In the genomic region with DNA sequence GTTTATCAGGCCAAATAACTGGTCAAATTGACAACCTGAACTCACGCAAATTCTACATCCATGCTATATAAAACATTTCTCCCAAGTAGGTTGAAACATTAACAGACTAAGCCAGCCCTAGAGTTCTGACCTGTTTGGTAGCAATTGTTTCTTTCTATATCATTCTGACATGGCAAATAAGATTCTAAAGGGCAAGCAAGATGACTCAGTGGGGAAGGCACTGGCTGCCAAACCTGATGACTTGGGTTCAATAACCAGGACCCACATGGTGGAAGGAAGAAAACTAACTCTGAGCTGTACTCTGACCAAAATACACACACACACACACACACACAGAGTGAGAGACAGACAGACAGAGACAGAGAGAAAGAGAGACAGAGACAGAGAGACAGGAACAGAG, we compare ENCODE assay signal across 25 mouse cellular contexts. TPM values are rescaled to one million over a fixed set of nuclear protein-coding genes. Genes with fewer than 3 reads are reported as not detected.
DNase-seq lines count a peak whose midpoint lies in the region; ATAC-seq and TF ChIP-seq lines count a peak whose summit lies in the region.
"Had no signal": no experiment of that assay in that cellular context is flagged by ENCODE, and none has a peak within 500 bp of the region (broad histone marks: within the 10 kb centered on the region; RNA-seq: fewer than 3 reads in every experiment).

No protein-coding gene starts in this region.

- no peak for ATAC-seq in liver, embryonic 12.5 days
- no peak for ATAC-seq in liver, postnatal 0 days
- peak; percentile 56; the same call in 1 of the 2 replicates for ATAC-seq in stomach, embryonic 16.5 days (ENCODE audit: insufficient read depth, low FRiP score)
- ATAC-seq in midbrain, embryonic 13.5 days = no peak
- ATAC-seq: CD4-positive, CD25-positive, alpha-beta regulatory T cell, adult 4 months; forebrain, embryonic 15.5 days; hindbrain, embryonic 16.5 days had no signal

- no peak for TF ChIP-seq EP300 in liver, postnatal 0 days (IDR thresholded peaks at IDR 0.05; ENCODE audit: low read depth)
- no peak for TF ChIP-seq EP300 in CH12.LX (IDR thresholded peaks at IDR 0.05; ENCODE audit: low read length)

- no peaks in the 10 kb centered on the region for H3K36me3 ChIP-seq in liver, embryonic 12.5 days
- H3K36me3 ChIP-seq in liver, postnatal 0 days (replicated peaks; ENCODE audit: insufficient read depth, low read length) = no peaks in the 10 kb centered on the region
- no peaks in the 10 kb centered on the region for H3K36me3 ChIP-seq in CH12.LX (replicated peaks in 1 of 2; ENCODE audit: control insufficient read depth in 1 of 2, insufficient read depth in 1 of 2, low read length in 1 of 2)
- H3K36me3 ChIP-seq in stomach, embryonic 16.5 days (ENCODE audit: control insufficient read depth, insufficient read depth, low read length) = no peaks in the 10 kb centered on the region
- no peaks in the 10 kb centered on the region for H3K36me3 ChIP-seq in midbrain, embryonic 13.5 days
- H3K36me3 ChIP-seq: forebrain, embryonic 12.5 days; forebrain, embryonic 15.5 days; heart, embryonic 12.5 days; heart, embryonic 15.5 days; hindbrain, embryonic 10.5 days; hindbrain, embryonic 13.5 days had no signal

- TF ChIP-seq RAD21 in CH12.LX (IDR thresholded peaks at IDR 0.05; ENCODE audit: low read depth, low read length) = no peak

- DNase-seq in liver, postnatal 0 days = no peak
- no peak for DNase-seq in CH12.LX (ENCODE audit: extremely low read depth)
- no peak for DNase-seq in thymus, postnatal 0 days (ENCODE audit: low spot score)
- no peak for DNase-seq in thymus, adult 18-20 months
- DNase-seq: adrenal gland, adult 2 months; adrenal gland, postnatal 14 days; cerebellum, adult 11-12 months; cerebellum, adult 8-10 months; cerebellum, postnatal 14 days; gastrocnemius, postnatal 25 days; heart, adult 18-20 months; heart, postnatal 10 days; heart, postnatal 36 days had no signal

- H3K4me1 ChIP-seq in liver, embryonic 12.5 days = peaks cover 26% of the 10 kb centered on the region
- peaks cover 6% of the 10 kb centered on the region; the same call in 1 of the 2 replicates for H3K4me1 ChIP-seq in liver, postnatal 0 days (ENCODE audit: insufficient read depth)
- H3K4me1 ChIP-seq in CH12.LX (ENCODE audit: control insufficient read depth in 1 of 2, insufficient read depth in 2 of 2) = peaks cover 7 to 28% of the 10 kb centered on the region in 2 experiments
- peaks cover 58% of the 10 kb centered on the region for H3K4me1 ChIP-seq in bone marrow macrophage, adult 2 months (ENCODE audit: control insufficient read depth, insufficient read depth, low read length)
- H3K4me1 ChIP-seq in stomach, embryonic 16.5 days (ENCODE audit: control insufficient read depth, insufficient read depth, low read length) = peaks cover 8% of the 10 kb centered on the region; the same call in 1 of the 2 replicates
- no peaks in the 10 kb centered on the region for H3K4me1 ChIP-seq in midbrain, embryonic 13.5 days (replicated peaks)
- H3K4me1 ChIP-seq: forebrain, embryonic 12.5 days; forebrain, embryonic 15.5 days; heart, embryonic 12.5 days; heart, embryonic 15.5 days; hindbrain, embryonic 10.5 days; hindbrain, embryonic 13.5 days had no signal

- no peak overlapping the region for H3K9ac ChIP-seq in liver, embryonic 12.5 days
- H3K9ac ChIP-seq in liver, postnatal 0 days (replicated peaks) = no peak overlapping the region
- peak overlapping the region; percentile 71; the same call in 1 of the 2 replicates for H3K9ac ChIP-seq in CH12.LX (ENCODE audit: insufficient read depth, low read depth)
- H3K9ac ChIP-seq in stomach, embryonic 16.5 days (ENCODE audit: low read length) = no peak overlapping the region
- H3K9ac ChIP-seq in midbrain, embryonic 13.5 days (replicated peaks) = no peak overlapping the region
- H3K9ac ChIP-seq: forebrain, embryonic 12.5 days; forebrain, embryonic 15.5 days; heart, embryonic 12.5 days; heart, embryonic 15.5 days; hindbrain, embryonic 13.5 days had no signal

- peaks cover 31% of the 10 kb centered on the region for H3K79me2 ChIP-seq in CH12.LX (replicated peaks; ENCODE audit: control insufficient read depth, extremely low read depth, insufficient read depth, poor library complexity, severe bottlenecking)

- dilution Hi-C loops in CH12.LX (cut with MboI; ENCODE audit: extremely low pct_ligation_motif_present, extremely low pct_unique_long_range_greater_than_20kb, low sequenced_read_pairs) = no loop called here

- H3K27ac ChIP-seq in liver, embryonic 12.5 days = 0 out of 2 replicates have a peak overlapping the region, but pooled peaks have one; percentile 4
- H3K27ac ChIP-seq in liver, postnatal 0 days (ENCODE audit: low read depth) = no peak overlapping the region
- peak overlapping the region; percentile 63; the same call in 1 of the 2 replicates for H3K27ac ChIP-seq in CH12.LX (ENCODE audit: insufficient read depth, low read depth)
- peak overlapping the region; percentile 78 for H3K27ac ChIP-seq in bone marrow macrophage, adult 2 months (ENCODE audit: insufficient read depth, low read depth, low read length)
- H3K27ac ChIP-seq in stomach, embryonic 16.5 days (ENCODE audit: low read length) = no peak overlapping the region; the same call in 1 of the 2 replicates
- no peak overlapping the region for H3K27ac ChIP-seq in midbrain, embryonic 13.5 days
- H3K27ac ChIP-seq: forebrain, embryonic 12.5 days; forebrain, embryonic 15.5 days; heart, embryonic 15.5 days; hindbrain, embryonic 10.5 days; hindbrain, embryonic 13.5 days had no signal

- no peak overlapping the region for H3K4me3 ChIP-seq in liver, embryonic 12.5 days
- H3K4me3 ChIP-seq in liver, postnatal 0 days (ENCODE audit: low read depth, low read length) = no peak overlapping the region
- H3K4me3 ChIP-seq in CH12.LX (replicated peaks in 1 of 3; ENCODE audit: low read depth in 2 of 3, low read length in 2 of 3, poor library complexity in 1 of 3) = no peak overlapping the region
- no peak overlapping the region for H3K4me3 ChIP-seq in bone marrow macrophage, adult 2 months (ENCODE audit: insufficient read depth, low read length)
- no peak overlapping the region for H3K4me3 ChIP-seq in stomach, embryonic 16.5 days (replicated peaks; ENCODE audit: low read length)
- no peak overlapping the region for H3K4me3 ChIP-seq in midbrain, embryonic 13.5 days (replicated peaks)
- H3K4me3 ChIP-seq: forebrain, embryonic 12.5 days; forebrain, embryonic 15.5 days; heart, embryonic 12.5 days; heart, embryonic 15.5 days; hindbrain, embryonic 10.5 days; hindbrain, embryonic 13.5 days had no signal

- WGBS in liver, embryonic 12.5 days (ENCODE audit: insufficient replicate concordance) = 67% methylated on average over 1 of the region's 1 CpGs
- WGBS in liver, postnatal 0 days (ENCODE audit: insufficient replicate concordance) = 76% methylated on average over 1 of the region's 1 CpGs
- 64% methylated on average over 1 of the region's 1 CpGs for WGBS in stomach, embryonic 16.5 days
- WGBS in midbrain, embryonic 13.5 days = 100% methylated on average over 1 of the region's 1 CpGs

- in situ Hi-C loops in CH12.LX (cut with MboI; ENCODE audit: low pct_ligation_motif_present, low pct_unique_long_range_greater_than_20kb, low sequenced_read_pairs) = no loop called here

- no peak for TF ChIP-seq CTCF in liver, postnatal 0 days (IDR thresholded peaks at IDR 0.05; ENCODE audit: low read depth)
- TF ChIP-seq CTCF in CH12.LX (conservative IDR thresholded peaks at IDR 0.05 in 1 of 2, IDR thresholded peaks at IDR 0.05 in 1 of 2; ENCODE audit: low read depth in 2 of 2, low read length in 2 of 2) = no peak
- no peak for TF ChIP-seq CTCF in bone marrow macrophage, adult 2 months (IDR thresholded peaks at IDR 0.05; ENCODE audit: low read depth, low read length)

- H3K4me2 ChIP-seq in liver, embryonic 12.5 days = no peak overlapping the region
- no peak overlapping the region for H3K4me2 ChIP-seq in liver, postnatal 0 days (ENCODE audit: low read depth, low read length)
- H3K4me2 ChIP-seq in CH12.LX (ENCODE audit: insufficient read depth, low read depth, poor library complexity, severe bottlenecking) = no peak overlapping the region
- H3K4me2 ChIP-seq in stomach, embryonic 16.5 days (ENCODE audit: low read depth, low read length) = no peak overlapping the region
- H3K4me2 ChIP-seq in midbrain, embryonic 13.5 days (replicated peaks) = no peak overlapping the region
- H3K4me2 ChIP-seq: forebrain, embryonic 12.5 days; forebrain, embryonic 15.5 days; heart, embryonic 12.5 days; heart, embryonic 15.5 days; hindbrain, embryonic 13.5 days had no signal

- no peak for TF ChIP-seq POLR2A in CH12.LX (IDR thresholded peaks at IDR 0.05; ENCODE audit: low read depth, low read length)
- no peak for TF ChIP-seq POLR2A in bone marrow macrophage, adult 2 months (IDR thresholded peaks at IDR 0.05; ENCODE audit: borderline replicate concordance, low read depth, low read length)

- no peaks in the 10 kb centered on the region for H3K27me3 ChIP-seq in liver, embryonic 12.5 days (replicated peaks)
- H3K27me3 ChIP-seq in liver, postnatal 0 days (ENCODE audit: insufficient read depth, low read length) = no peaks in the 10 kb centered on the region
- no peaks in the 10 kb centered on the region for H3K27me3 ChIP-seq in CH12.LX (replicated peaks)
- H3K27me3 ChIP-seq in stomach, embryonic 16.5 days (ENCODE audit: control insufficient read depth, insufficient read depth, low read length) = no peaks in the 10 kb centered on the region
- no peaks in the 10 kb centered on the region for H3K27me3 ChIP-seq in midbrain, embryonic 13.5 days
- H3K27me3 ChIP-seq: forebrain, embryonic 12.5 days; forebrain, embryonic 15.5 days; heart, embryonic 12.5 days; heart, embryonic 15.5 days; hindbrain, embryonic 13.5 days had no signal

- H3K9me3 ChIP-seq in liver, embryonic 12.5 days (replicated peaks) = no peaks in the 10 kb centered on the region
- H3K9me3 ChIP-seq in liver, postnatal 0 days (ENCODE audit: low read length) = no peaks in the 10 kb centered on the region
- H3K9me3 ChIP-seq in CH12.LX (replicated peaks; ENCODE audit: low read length) = no peaks in the 10 kb centered on the region
- H3K9me3 ChIP-seq in stomach, embryonic 16.5 days (replicated peaks; ENCODE audit: control insufficient read depth, low read length) = no peaks in the 10 kb centered on the region
- no peaks in the 10 kb centered on the region for H3K9me3 ChIP-seq in midbrain, embryonic 13.5 days
- H3K9me3 ChIP-seq: forebrain, embryonic 12.5 days; forebrain, embryonic 15.5 days; heart, embryonic 12.5 days; heart, embryonic 15.5 days; hindbrain, embryonic 10.5 days; hindbrain, embryonic 13.5 days had no signal

RNA-seq across cellular contexts. Expression of a gene that starts 11.8 kb away (rescaled TPM):
- 13.9 and 17.2 TPM in 2 replicates for polyA plus RNA-seq in liver, embryonic 12.5 days (2016; fragmentation: Nextera tagmentation; extraction: Ambion mirVana)
- 4.9 and 5.5 TPM in 2 replicates for polyA plus RNA-seq in liver, postnatal 0 days (2015; fragmentation: Nextera tagmentation; extraction: Ambion mirVana)
- total RNA-seq in CH12.LX (2012; rRNA removed) (13.8 and 15.6 TPM in 2 replicates), CH12.LX (2014; rRNA removed) (3.2 and 5.0 TPM in 2 replicates)
- 3.5 and 4.2 TPM in 2 replicates for polyA plus RNA-seq in CH12.LX (2012; ENCODE audit: insufficient read length, low read depth)
- 12.5 and 27.1 TPM in 2 replicates for polyA plus RNA-seq in bone marrow macrophage, adult 2 months (2012; ENCODE audit: insufficient read depth, insufficient read length, missing spikeins)
- 45.6 and 52.2 TPM in 2 replicates for polyA plus RNA-seq in stomach, embryonic 16.5 days (2015; fragmentation: Nextera tagmentation; extraction: Ambion mirVana)
- 0.89 and 1.1 TPM in 2 replicates for polyA plus RNA-seq in midbrain, embryonic 13.5 days (2015; fragmentation: Nextera tagmentation; extraction: Ambion mirVana)
- 9.9 and 10.0 TPM in 2 replicates for polyA plus RNA-seq in thymus, postnatal 0 days (2015; fragmentation: Nextera tagmentation; extraction: Ambion mirVana)
- polyA plus RNA-seq: CD4-positive, CD25-positive, alpha-beta regulatory T cell, adult 4 months had no signal

Comparison
In these comparisons a context has a peak if more than half of its experiments do, and no peak if none do; other contexts are left out.
1. H3K27ac ChIP-seq: peak in liver, embryonic 12.5 days (single experiment), CH12.LX (single experiment) and bone marrow macrophage, adult 2 months (single experiment); none in liver, postnatal 0 days (single experiment), stomach, embryonic 16.5 days (single experiment) and midbrain, embryonic 13.5 days (single experiment).